Mouse (Mus musculus) spleen, embryonic (tissue): ENCODE results near the gene Srrm1.

Experiments used
- CTCF ChIA-PET: fragments of 350-600 bp; sonication (Branson Sonifier 250); formaldehyde crosslinking; loops from one replicate; lab custom pipeline; 2022; lab: Charles Lee

Gene Srrm1

DNA sequence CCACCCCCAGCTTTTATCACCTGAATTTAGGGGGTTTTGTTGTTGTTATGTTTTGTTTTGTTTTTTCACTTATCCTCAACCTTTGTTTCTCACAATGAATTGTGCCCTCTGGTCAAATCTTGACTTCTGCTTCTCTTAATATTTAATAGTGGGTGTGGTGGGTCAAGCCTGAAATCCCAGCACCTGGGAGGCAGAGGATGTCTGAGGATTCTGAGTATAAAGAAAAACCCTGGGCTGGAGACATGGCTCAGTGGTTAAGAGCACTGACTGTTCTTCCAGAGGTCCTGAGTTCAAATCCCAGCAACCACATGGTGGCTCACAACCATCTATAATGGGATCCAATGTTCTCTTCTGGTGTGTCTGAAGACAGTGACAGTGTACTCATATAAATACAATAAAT is 1.6 kb upstream of the Srrm1 start:
- CTCF ChIA-PET: interaction anchor here (0.6 kb wide), 1 partner anchor 79 kb away, joined by 3 read pairs; no protein-coding TSS in a partner anchor

GRCm38 (mm10) chr4:135353794-135354450 is 801 bp upstream of the Srrm1 start:
- CTCF ChIA-PET: interaction anchor here (0.6 kb wide), 1 partner anchor 78 kb away, joined by 3 read pairs; no protein-coding TSS in a partner anchor

DNA sequence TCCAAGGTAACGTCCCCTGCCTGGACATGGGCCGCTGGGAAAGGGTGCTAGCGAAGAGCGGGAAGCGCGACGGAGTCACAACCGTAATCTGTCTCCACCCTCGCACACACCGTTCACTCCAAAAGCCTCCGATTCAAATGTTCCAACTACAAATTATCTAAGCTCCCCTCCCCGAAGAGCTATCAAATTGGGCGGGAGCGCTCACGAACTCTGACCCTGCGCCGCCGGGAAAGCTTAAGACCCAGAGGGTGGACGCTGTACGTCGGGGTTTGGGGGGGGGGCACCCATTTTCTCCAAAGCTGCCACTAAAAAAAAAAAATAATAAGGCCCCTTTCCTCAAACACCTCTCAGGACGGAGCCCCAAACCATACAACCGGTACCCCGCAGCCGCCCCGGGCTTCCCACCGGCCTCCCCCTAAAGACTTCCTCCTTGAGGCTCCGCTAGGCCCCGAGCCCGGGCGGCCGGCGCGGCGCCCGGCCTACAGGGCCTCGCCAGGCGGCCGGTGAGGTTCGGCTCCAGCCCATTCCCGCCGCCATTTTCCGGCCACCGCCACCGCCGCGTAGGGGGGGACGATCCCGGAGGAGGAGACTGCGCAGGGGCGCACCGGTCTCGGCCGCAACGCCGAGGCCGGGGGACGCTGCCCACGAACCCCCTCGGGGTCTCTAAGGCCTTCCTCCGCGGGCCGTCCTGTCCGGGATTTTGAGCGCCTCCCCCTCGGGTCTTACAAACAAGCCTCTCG is 625 bp downstream of the Srrm1 start:
- CTCF ChIA-PET: interaction anchor here (0.6 to 0.9 kb wide), 3 partner anchors 9 to 131 kb away, joined by 3 to 7 read pairs (median 4); no protein-coding TSS in a partner anchor

DNA sequence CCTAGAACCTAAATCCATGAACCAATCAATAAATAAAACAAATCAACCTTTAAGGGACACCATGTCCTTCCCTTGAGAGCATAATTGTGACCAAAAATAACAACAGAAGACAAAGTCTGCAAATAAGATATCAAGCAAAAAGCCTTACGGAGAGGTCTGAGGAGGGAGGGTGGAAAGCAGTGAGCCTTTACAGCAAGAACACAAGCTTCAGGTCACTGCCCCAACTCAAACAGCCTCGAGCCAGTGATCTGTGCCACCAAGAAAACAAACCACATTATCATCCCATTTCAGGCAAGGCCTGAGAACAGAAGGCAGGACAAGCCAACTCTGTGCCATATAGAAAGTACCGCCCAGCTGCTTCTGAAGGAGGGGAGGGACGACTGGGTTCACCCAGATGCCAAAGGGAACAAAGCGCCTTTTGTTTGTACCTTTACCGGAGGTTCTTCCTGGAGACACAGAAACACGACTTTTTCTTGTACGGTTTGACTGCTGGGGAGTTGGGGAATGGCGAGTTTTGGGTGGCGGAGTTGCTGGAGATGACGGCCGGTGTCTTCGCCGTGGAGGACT is 15.7 kb downstream of the Srrm1 start:
- CTCF ChIA-PET: interaction anchor here (0.6 kb wide), 2 partner anchors 15 to 191 kb away, joined by 7 to 15 read pairs; no protein-coding TSS in a partner anchor

GRCm38 (mm10) chr4:135336023-135336357 is 17.1 kb downstream of the Srrm1 start:
- CTCF ChIA-PET: no interaction called here

DNA sequence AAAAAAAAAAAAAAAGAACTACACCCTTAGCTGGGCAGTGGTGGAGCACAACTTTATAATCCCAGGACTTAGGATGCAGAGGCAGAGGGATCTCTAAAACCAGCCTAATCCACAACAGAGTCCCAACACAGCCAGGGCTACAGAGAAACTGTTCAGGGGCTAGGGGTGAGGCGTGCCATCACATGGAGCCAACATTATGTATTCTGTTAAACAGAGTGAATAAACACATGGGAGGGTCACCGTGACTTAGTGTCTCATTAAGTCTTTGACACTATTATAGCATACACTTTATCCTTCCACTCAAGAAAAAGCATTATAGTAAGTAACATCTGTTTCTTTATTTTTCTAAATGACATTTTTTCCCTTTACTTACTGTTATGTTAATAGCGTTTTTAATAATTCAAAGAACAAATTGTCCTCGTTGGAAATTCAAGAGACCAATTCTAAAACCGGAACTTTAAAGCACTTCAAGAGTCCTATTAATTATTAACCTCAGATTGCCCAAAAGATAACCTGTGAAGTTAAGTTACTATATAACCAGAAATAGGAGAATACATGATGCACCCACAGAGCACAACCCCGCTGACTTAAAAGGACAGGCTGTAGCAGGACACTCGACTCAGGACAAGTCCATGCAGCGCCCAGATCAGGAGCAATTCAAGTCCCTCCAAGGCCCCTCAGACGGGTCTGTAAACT is 17.6 kb downstream of the Srrm1 start:
- CTCF ChIA-PET: no interaction called here

DNA sequence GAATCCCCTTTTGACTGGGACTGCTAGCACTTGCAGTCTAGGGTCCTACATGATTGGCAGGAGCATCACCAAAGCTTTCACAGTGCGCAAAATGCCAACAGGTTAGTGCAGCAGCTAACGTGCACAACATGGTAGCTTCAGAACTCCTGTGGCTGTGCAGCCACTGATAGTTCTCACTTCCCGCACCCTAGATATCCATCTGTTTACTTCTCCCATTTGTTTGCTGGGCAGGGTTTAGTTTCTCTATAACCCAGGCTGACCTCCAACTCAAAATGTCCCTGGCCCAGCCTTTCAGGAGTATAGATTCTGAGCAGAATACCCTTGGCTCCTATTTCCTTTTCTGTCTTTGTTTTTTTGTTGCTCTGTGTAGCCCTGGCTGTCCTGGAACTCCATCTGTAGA is 26.7 kb downstream of the Srrm1 start:
- CTCF ChIA-PET: no interaction called here

- CTCF ChIA-PET: no interaction called here
Measured at GRCm38 (mm10) chr4:135326046-135326445, 27.1 kb downstream of the Srrm1 start.

- CTCF ChIA-PET: no interaction called here
Measured at GRCm38 (mm10) chr4:135323021-135323420, 30.1 kb downstream of the Srrm1 start.

- CTCF ChIA-PET: interaction anchor here (0.7 kb wide), 1 partner anchor 54 kb away, joined by 4 read pairs; no protein-coding TSS in a partner anchor
Measured at GRCm38 (mm10) chr4:135317966-135318365, 35.2 kb downstream of the Srrm1 start.

- CTCF ChIA-PET: interaction anchor here (0.7 kb wide), 1 partner anchor 53 kb away, joined by 4 read pairs; no protein-coding TSS in a partner anchor
Measured at GRCm38 (mm10) chr4:135317539-135317938, 35.6 kb downstream of the Srrm1 start.

DNA sequence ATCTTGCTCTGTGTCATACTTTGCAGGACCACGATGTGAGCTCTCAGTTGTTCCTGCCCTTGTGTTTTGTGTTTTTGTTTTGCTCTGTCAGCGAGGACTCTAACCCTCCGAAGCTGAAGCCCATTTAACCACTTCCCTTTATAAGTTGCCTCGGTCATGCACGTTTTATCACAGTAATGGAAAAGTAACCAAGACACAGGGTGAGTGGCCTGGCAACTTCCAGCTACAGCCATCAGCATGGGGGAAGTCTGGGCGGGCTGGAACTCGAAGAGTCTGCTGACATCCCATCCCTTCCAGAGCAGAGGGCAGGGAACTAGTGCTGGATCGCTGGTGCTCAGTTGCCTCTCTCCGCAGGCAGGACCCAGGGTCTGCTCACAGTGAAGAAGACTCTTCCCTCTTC is 37.8 kb downstream of the Srrm1 start:
- CTCF ChIA-PET: interaction anchor here (1.8 kb wide), 1 partner anchor 95 kb away, joined by 6 read pairs; no protein-coding TSS in a partner anchor

- CTCF ChIA-PET: interaction anchor here (0.6 to 1.8 kb wide), 3 partner anchors 39 to 94 kb away, joined by 3 to 6 read pairs (median 3); no protein-coding TSS in a partner anchor
Measured at GRCm38 (mm10) chr4:135314419-135314832, 38.7 kb downstream of the Srrm1 start.

GRCm38 (mm10) chr4:135313761-135314241 is 39.3 kb downstream of the Srrm1 start:
- CTCF ChIA-PET: interaction anchor here (0.5 to 1.8 kb wide), 3 partner anchors 39 to 93 kb away, joined by 3 to 6 read pairs (median 6); no protein-coding TSS in a partner anchor

DNA sequence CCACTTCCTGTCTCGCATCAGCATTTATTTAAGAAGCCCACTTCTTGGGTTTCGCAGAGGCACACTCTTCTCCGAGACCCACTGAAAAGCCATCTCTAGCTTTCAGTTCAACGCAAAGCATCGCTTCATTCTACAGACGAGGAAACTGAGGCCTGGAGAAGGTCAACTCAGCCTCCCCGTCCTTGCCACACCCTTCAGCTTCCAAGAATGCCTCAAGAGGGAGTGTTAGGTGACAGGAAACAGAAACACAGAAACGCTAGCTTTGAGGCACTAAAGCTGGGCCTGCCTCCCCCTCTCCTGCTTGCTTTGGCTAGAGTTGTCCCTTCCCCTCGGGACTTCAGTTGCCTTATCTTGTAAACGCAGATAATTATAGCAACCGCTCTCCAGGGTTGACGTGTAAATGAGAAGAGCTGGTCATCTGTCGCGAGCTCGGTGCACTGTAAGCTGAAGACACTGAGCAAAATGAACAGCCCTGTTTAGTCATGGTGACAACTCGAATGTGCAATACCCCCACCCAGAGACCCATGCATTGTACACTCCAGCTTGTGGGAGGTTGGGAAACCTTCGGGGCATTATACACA is 39.9 kb downstream of the Srrm1 start:
- CTCF ChIA-PET: interaction anchor here (0.5 to 1.8 kb wide), 3 partner anchors 22 to 93 kb away, joined by 3 to 6 read pairs (median 6); no protein-coding TSS in a partner anchor

- CTCF ChIA-PET: interaction anchor here (0.8 kb wide), 1 partner anchor 22 kb away, joined by 3 read pairs; no protein-coding TSS in a partner anchor
Measured at GRCm38 (mm10) chr4:135312706-135313105, 40.4 kb downstream of the Srrm1 start.

- CTCF ChIA-PET: no interaction called here
Measured at GRCm38 (mm10) chr4:135310371-135310770, 42.8 kb downstream of the Srrm1 start.

DNA sequence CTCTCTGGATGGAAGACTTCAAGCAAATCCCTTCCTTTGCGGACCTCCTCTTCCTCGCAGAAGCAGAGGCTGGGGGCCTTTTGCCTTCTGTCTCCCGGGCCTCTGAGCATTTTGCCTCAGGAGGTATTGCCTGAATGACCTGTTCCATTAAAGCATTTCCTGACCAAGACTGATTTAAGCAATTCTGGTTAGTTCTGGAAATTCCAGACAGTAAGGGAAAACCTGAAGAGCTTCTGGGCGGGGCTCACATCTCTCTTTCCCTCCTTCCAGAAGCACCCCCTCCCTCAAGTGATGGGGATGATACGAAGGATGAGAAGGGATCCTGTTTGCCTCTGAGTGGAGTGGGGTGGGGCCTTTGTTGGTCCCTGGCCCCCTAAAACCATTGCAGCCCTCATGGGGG is 43.4 kb downstream of the Srrm1 start:
- CTCF ChIA-PET: no interaction called here

DNA sequence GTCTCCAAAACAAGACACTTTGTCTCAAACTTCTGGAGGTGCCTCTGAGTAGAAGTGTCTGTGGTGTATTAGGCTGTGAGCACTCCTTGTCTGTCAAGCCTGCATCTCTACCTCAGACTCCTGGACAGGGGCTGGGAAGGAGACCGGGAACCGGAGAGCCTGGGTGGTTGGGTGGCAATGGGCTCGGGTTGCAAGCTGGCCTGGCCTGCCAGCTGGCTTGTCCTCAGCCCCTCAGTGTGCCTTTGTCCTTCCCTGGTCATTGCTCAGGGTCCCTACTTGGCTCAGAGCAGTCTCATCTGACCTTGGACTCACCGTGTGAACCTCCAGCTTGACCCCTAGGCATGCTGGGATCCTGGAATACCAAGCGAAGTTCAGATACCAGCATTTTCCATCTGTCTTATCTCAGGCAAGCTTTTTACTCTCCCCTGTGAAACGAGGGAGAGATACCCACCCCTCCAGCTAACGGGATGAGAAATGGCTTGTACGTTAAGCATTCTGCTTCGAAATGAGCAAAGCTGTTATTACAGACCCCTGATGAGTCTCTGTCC is 43.9 kb downstream of the Srrm1 start:
- CTCF ChIA-PET: interaction anchor here (0.6 kb wide), 1 partner anchor 26 kb away, joined by 4 read pairs; no protein-coding TSS in a partner anchor

DNA sequence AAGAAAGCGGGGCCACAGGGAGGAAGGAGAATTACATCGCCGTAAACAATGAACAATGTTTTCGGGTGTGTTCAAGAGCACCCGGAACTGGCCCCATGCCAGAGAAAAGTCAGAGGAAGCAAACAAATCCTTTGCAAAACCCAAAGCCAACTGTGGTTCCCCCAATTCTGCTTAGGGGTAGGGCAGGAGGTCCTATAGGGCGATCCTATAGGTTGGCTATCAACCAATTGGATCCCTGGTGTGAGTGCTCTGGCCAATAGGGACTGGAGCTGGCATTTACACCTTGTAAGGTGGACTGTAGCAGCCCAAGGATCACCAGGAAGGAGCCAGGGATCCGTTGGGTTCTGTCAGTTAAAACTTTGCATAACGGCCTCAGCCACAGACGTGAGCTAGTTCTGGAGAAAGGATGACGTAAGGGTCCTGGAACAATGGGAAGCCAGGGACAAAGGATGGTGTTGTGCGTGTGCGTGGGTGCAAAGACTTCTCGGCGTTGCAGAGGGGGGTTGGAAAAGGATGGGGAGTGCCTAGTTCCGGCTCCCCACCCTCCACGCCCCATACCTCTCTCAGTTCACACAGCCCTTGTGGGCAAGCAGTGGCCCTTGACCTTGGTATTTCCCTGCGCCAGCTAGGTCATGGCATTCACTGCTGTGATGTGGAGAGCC is 46.0 kb downstream of the Srrm1 start:
- CTCF ChIA-PET: interaction anchor here (0.6 kb wide), 2 partner anchors 12 to 47 kb away, joined by 3 to 5 read pairs; no protein-coding TSS in a partner anchor
